Mouse (Mus musculus) brain, embryonic 14.5 days (tissue): ENCODE data around the gene H2-T24. TPM values are rescaled to one million over a fixed set of nuclear protein-coding genes. Genes with fewer than 3 reads are reported as not detected.
"Not testable (repeated sequence)": the region's sequence is repeated elsewhere in the genome, so short reads cannot be mapped to it uniquely, and the experiment has no call there.

Experiments
- DNase-seq: peaks from one replicate; pipeline ENCODE4 v3.0.0-alpha.2; 2011; ENCODE audit warnings: low read depth
- CTCF ChIP-seq: fragments of 200-500 bp; IDR thresholded peaks from 2 replicates; pipeline ENCODE4 v1.5.1; 2012; ENCODE audit warnings: inconsistent platforms, mild to moderate bottlenecking, moderate library complexity, borderline replicate concordance; ENCODE audit not compliant: insufficient read depth, insufficient read length; ENCODE audit errors: extremely low read depth
- POLR2A ChIP-seq: fragments of 200-500 bp; IDR thresholded peaks from 2 replicates; pipeline ENCODE4 v1.6.1; 2012; ENCODE audit warnings: mild to moderate bottlenecking, inconsistent platforms, borderline replicate concordance; ENCODE audit not compliant: poor library complexity, insufficient read depth, insufficient read length, severe bottlenecking; ENCODE audit errors: extremely low read depth
- polyA plus RNA-seq: library from polyadenylated mRNA; depleted of rRNA; stranded (reverse); fragments of >200 nt; gene quantifications from 2 replicates; pipeline ENCODE4 v1.2.3, GENCODE M21; 2012

H2-T24 gene
- polyA plus RNA-seq, 1 experiment = 0.19 TPM

GRCm38 (mm10) chr17:36014977-36015376 lies 5.4 kb downstream of the H2-T24 start:
- TF ChIP-seq CTCF = no peak
- TF ChIP-seq POLR2A = no peak
- no peak for DNase-seq

- DNase-seq = not testable (repeated sequence)
Measured at GRCm38 (mm10) chr17:36004409-36004808, 16.0 kb downstream of the H2-T24 start.

- TF ChIP-seq CTCF (no peak), POLR2A (no peak)
- DNase-seq = no peak
Measured at GRCm38 (mm10) chr17:36003331-36003730, 17.0 kb downstream of the H2-T24 start.

GRCm38 (mm10) chr17:36001966-36002365 lies 18.4 kb downstream of the H2-T24 start:
- TF ChIP-seq CTCF (no peak), POLR2A (no peak)
- no peak for DNase-seq

- no peak for DNase-seq
- TF ChIP-seq CTCF (no peak), POLR2A (no peak)
Measured at GRCm38 (mm10) chr17:36001121-36001897, 19.1 kb downstream of the H2-T24 start.

GRCm38 (mm10) chr17:36000349-36000748 lies 20.0 kb downstream of the H2-T24 start:
- TF ChIP-seq CTCF (no peak), POLR2A (no peak)

GRCm38 (mm10) chr17:35999356-35999755 lies 21.0 kb downstream of the H2-T24 start:
- no peak for TF ChIP-seq POLR2A
- no peak for TF ChIP-seq CTCF
- no peak for DNase-seq

More at GRCm38 (mm10) chr17:36000349-36000748, 20.0 kb downstream of the H2-T24 start:
- no peak for DNase-seq

GRCm38 (mm10) chr17:35998545-35999305 lies 21.6 kb downstream of the H2-T24 start:
- TF ChIP-seq POLR2A (no peak), CTCF (no peak)
- DNase-seq = no peak

GRCm38 (mm10) chr17:35997713-35998510 lies 22.4 kb downstream of the H2-T24 start:
- no peak for TF ChIP-seq POLR2A
- TF ChIP-seq CTCF = no peak
- no peak for DNase-seq

GRCm38 (mm10) chr17:35996949-35997348 lies 23.4 kb downstream of the H2-T24 start:
- peak; percentile 96 for DNase-seq
- TF ChIP-seq CTCF = peak; percentile 92
- no peak for TF ChIP-seq POLR2A

GRCm38 (mm10) chr17:35994879-35995240 lies 25.5 kb downstream of the H2-T24 start:
- DNase-seq = peak; percentile 25
- TF ChIP-seq CTCF (no peak), POLR2A (no peak)

- peak; percentile 36; the same call in 1 of the 2 replicates for TF ChIP-seq POLR2A
- TF ChIP-seq CTCF = no peak
- DNase-seq = peak; percentile 95
Measured at GRCm38 (mm10) chr17:35994175-35994878, 26.0 kb downstream of the H2-T24 start.
